Mouse (Mus musculus) lung, postnatal 0 days (tissue): ENCODE measurements around the gene Mplkip. TPM values are rescaled to one million over a fixed set of nuclear protein-coding genes. Genes with fewer than 3 reads are reported as not detected.
A peak's percentile ranks its signal among the peaks of the same experiment; 100 is the strongest.

ENCODE experiments used
- ATAC-seq: fragments of 200-750 bp; cut with Nextera tagmentation; 2 replicates; pipeline ENCODE4 v1.8.0; 2017; ENCODE audit warnings: moderate library complexity
- DNase-seq: peaks from one replicate; pipeline ENCODE4 v3.0.0-alpha.2; 2016; ENCODE audit warnings: low spot score
- H3K27ac ChIP-seq: fragments of 300-500 bp; sonication (generic); 2 replicates; pipeline ENCODE4 v1.5.1; 2014; ENCODE audit warnings: antibody characterized with exemption, mild to moderate bottlenecking, low read length, mixed read lengths
- H3K27me3 ChIP-seq: fragments of 300-500 bp; sonication (generic); replicated peaks from 2 replicates; pipeline ENCODE4 v1.6.1; 2014; ENCODE audit warnings: low read length, mixed read lengths; ENCODE audit not compliant: insufficient read depth
- H3K36me3 ChIP-seq: fragments of 300-500 bp; sonication (generic); 2 replicates; pipeline ENCODE4 v1.6.1; 2014; ENCODE audit warnings: low read length, mixed read lengths; ENCODE audit not compliant: insufficient read depth
- H3K4me1 ChIP-seq: fragments of 300-500 bp; sonication (generic); 2 replicates; pipeline ENCODE4 v1.6.1; 2014; ENCODE audit warnings: antibody characterized with exemption, low read depth, low read length, mixed read lengths; ENCODE audit not compliant: insufficient read depth
- H3K4me2 ChIP-seq: fragments of 300-500 bp; sonication (generic); replicated peaks from 2 replicates; pipeline ENCODE4 v1.6.1; 2014; ENCODE audit warnings: low read depth, mild to moderate bottlenecking, low read length, moderate library complexity, mixed read lengths
- H3K4me3 ChIP-seq: fragments of 300-500 bp; sonication (generic); 2 replicates; pipeline ENCODE4 v1.5.1; 2014; ENCODE audit warnings: low read depth, low read length
- H3K9ac ChIP-seq: fragments of 300-500 bp; sonication (generic); replicated peaks from 2 replicates; pipeline ENCODE4 v1.6.1; 2014; ENCODE audit warnings: low read depth, mild to moderate bottlenecking
- H3K9me3 ChIP-seq: fragments of 300-500 bp; sonication (generic); 2 replicates; pipeline ENCODE4 v1.6.1; 2016; ENCODE audit warnings: low read length, mixed read lengths
- CTCF ChIP-seq: IDR thresholded peaks from 2 replicates; pipeline ENCODE4 v1.5.1; 2016; ENCODE audit warnings: antibody characterized with exemption, mild to moderate bottlenecking
- EP300 ChIP-seq: IDR thresholded peaks from 2 replicates; pipeline ENCODE4 v1.6.1; 2016; ENCODE audit warnings: antibody characterized with exemption, mild to moderate bottlenecking, control low read depth
- WGBS: fragments of 180-500 bp; shearing (Covaris S2); extraction: QIAGEN DNeasy Blood & Tissue Kit; methylation state at CpG from one replicate; pipeline ENCODE4 v1.1.7; 2014; 5-methylcytosine and 5-hydroxymethylcytosine counted together
- polyA plus RNA-seq: library from polyadenylated mRNA; unstranded; fragments of >200 nt; fragmentation: Nextera tagmentation; extraction: Ambion mirVana; gene quantifications from 2 replicates; pipeline ENCODE4 v1.2.1, GENCODE M21; 2015

The Mplkip gene
- polyA plus RNA-seq, 1 experiment from 2014 or later = 36.8 TPM

DNA sequence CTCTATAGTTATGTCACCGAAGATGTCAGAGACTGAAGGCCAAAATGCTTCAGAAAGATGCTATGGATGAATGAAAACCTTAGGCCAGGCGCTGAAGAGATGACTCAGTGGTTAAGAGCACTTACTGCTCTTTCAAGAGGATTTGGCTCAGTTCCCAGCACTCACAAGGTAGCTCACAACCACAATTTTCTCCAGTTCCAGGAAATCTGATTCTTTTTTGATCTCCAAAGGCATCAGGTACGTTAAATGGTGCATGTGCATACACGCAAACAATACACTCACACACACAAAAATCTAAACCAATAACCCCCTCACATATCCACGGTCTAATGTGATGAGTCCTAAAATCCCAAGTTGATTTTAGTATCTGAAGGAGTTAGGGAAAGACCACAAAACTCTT, 1.2 kb upstream of the Mplkip start:
- Histone ChIP-seq H3K4me1 (no peaks in the 10 kb centered on the region), H3K4me2 (peak overlapping the region; percentile 69), H3K4me3 (no peak overlapping the region; the same call in 1 of the 2 replicates), H3K27me3 (no peaks in the 10 kb centered on the region), H3K9me3 (no peaks in the 10 kb centered on the region), H3K9ac (no peak overlapping the region), H3K36me3 (no peaks in the 10 kb centered on the region), H3K27ac (no peak overlapping the region)
- peak; percentile 81 for DNase-seq
- TF ChIP-seq EP300 = peak; percentile 69
- no peak for TF ChIP-seq CTCF
- WGBS = 53% methylated on average over 5 of the region's 5 CpGs
- no peak for ATAC-seq

DNA sequence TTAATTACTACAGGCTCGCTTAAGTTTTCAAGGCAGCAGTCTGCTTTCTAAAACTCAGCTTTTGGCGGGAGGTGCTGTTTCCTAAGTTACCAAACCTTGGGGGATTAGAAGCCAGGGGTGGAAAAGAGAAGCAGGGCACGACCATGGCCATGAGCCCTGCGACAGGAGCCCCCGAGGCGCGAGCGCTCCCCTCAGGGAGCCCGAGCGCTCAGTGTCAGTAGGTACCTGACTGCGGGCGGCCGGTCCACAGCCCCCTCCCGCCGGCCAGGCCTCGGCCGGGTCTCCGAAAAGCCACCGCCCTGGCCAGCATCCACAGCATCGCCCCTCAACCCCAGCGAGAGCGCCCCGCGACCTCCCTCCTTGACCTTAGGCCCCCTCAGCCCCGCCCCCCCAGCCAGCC, 578 bp upstream of the Mplkip start:
- DNase-seq (peak; percentile 70), ATAC-seq (peak; percentile 61)
- no peaks in the 10 kb centered on the region for H3K9me3 ChIP-seq

DNA sequence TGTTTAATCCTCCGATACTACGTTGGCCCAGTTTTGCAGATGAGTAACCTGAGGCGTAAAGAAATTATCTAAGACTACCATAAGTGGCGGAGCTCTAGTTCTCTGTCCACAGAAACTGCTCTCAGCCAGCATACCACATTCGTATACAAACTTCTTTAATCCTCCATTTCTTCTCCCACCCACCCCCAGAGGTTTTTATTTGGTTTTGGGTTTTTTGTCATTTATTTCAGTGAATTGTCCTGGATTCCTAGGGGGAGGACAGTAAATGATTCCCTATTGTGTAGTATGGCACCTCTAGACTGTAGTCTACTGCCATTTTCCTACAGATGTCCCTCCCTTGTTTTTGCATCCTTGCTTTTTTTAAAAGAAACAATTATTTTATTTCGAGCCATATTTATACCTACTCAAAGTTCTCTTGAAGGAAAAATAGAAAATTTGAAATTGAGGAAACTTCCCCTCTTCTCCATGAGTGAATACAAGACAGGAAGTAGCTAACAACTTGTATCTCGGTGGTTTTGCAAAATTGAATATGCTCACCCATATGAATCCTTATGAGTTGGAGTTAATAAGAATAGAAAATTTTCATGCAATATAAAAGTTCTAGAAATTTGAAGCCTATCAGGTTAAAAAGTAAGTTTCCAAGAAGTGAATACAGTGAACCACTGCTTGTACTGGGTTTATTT, 1.0 kb downstream of the Mplkip start:
- no peak for ATAC-seq
- no peaks in the 10 kb centered on the region for H3K27me3 ChIP-seq

More for the DNA sequence above, 578 bp upstream of the Mplkip start:
- Histone ChIP-seq H3K4me1 (no peaks in the 10 kb centered on the region), H3K9ac (peak overlapping the region; percentile 62), H3K4me3 (peak overlapping the region; percentile 85), H3K27ac (peak overlapping the region; percentile 86), H3K36me3 (no peaks in the 10 kb centered on the region), H3K27me3 (no peaks in the 10 kb centered on the region), H3K4me2 (peak overlapping the region; percentile 69)
- under 1% methylated on average over 24 of the region's 25 CpGs for WGBS
- TF ChIP-seq EP300 (no peak), CTCF (no peak)

DNA sequence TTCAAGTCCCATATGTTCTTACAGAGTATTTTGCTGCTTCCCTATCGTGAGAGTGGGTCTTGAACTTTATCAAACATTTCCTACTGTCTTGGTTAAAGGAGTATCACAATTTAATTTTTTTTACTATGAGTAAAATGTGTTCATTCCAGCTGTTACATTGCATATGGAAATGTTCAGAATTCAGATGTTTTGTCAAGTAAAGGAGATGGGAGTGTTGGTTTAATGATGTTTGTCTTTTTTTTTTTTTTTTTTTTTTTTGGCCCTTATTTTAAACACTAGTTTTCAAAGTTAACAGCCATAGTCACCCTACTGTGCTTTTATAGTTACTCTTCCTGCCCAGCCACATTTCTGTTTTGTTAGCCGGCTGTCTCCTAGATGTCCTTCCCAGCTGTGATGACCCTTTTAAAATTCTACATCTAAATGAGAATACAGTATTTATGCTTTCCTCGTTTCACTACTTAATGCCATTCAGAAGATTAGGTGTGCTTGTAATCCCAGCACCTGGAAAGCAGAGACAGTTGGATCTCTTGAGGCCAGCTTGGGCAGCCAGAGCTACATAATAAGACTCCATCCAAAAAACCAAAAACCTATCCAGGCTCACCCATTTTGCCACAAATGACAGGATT, 5.2 kb downstream of the Mplkip start:
- Histone ChIP-seq H3K9me3 (no peaks in the 10 kb centered on the region), H3K4me2 (no peak overlapping the region), H3K27ac (no peak overlapping the region), H3K36me3 (no peaks in the 10 kb centered on the region), H3K9ac (no peak overlapping the region), H3K4me3 (no peak overlapping the region), H3K27me3 (no peaks in the 10 kb centered on the region), H3K4me1 (no peaks in the 10 kb centered on the region)
- 85% methylated on average over 3 of the region's 3 CpGs for WGBS
- no peak for TF ChIP-seq EP300
- TF ChIP-seq CTCF = no peak
- ATAC-seq (no peak), DNase-seq (no peak)

More for the DNA sequence above, 1.0 kb downstream of the Mplkip start:
- H3K4me1 ChIP-seq = no peaks in the 10 kb centered on the region
- DNase-seq = peak; percentile 14
- peak overlapping the region; percentile 93 for H3K27ac ChIP-seq
- TF ChIP-seq EP300 (no peak), CTCF (no peak)
- H3K4me3 ChIP-seq = peak overlapping the region; percentile 85
- no peaks in the 10 kb centered on the region for H3K9me3 ChIP-seq
- H3K36me3 ChIP-seq = no peaks in the 10 kb centered on the region
- H3K9ac ChIP-seq = peak overlapping the region; percentile 98
- WGBS = 2% methylated on average over 7 of the region's 7 CpGs
- peak overlapping the region; percentile 66 for H3K4me2 ChIP-seq

DNA sequence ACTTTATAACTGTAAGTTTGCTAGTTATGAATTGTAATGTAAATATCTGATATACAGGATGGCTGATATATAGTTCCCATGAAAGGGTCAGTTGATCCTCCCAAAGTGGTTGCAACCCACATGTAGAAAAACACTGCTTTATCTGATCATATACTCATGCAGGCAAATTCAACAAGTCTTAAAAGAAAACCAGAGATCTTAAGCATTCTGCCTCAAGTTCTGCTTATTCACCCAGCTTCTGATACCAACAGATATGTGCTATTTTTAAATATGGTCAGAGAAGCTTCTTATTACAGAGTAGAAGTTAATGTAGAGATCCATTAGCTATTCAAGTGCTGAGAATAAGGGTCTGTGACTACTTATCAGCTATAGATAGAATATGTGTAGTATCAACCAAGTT, 6.3 kb downstream of the Mplkip start:
- Histone ChIP-seq H3K4me1 (no peaks in the 10 kb centered on the region), H3K4me3 (no peak overlapping the region), H3K27ac (no peak overlapping the region), H3K9ac (no peak overlapping the region), H3K36me3 (no peaks in the 10 kb centered on the region), H3K27me3 (no peaks in the 10 kb centered on the region), H3K4me2 (no peak overlapping the region), H3K9me3 (no peaks in the 10 kb centered on the region)
- TF ChIP-seq EP300 (no peak), CTCF (no peak)
- no peak for ATAC-seq
- no peak for DNase-seq

DNA sequence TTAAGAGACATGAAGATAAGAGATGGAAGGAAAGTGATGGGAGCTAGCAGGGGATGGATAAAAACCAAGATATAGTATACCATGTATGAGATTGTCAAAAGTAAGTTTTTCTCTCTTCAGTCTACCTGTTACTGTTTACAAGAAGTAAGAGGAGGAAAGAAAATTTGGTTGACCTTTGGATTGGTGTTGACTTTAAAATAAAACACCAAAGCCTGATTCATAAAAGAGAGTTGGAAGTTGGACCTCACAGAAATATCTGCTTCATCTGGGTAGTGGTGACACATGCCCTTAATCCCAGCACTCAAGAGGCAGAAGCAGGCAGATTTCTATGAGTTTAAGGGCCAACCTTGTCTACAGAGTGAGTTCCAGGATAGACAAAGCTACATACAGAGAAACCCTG, 7.3 kb downstream of the Mplkip start:
- Histone ChIP-seq H3K9me3 (no peaks in the 10 kb centered on the region), H3K4me3 (no peak overlapping the region), H3K27me3 (no peaks in the 10 kb centered on the region), H3K36me3 (no peaks in the 10 kb centered on the region), H3K4me1 (no peaks in the 10 kb centered on the region), H3K9ac (no peak overlapping the region), H3K4me2 (no peak overlapping the region), H3K27ac (no peak overlapping the region)
- TF ChIP-seq EP300 (no peak), CTCF (no peak)
- DNase-seq (no peak), ATAC-seq (no peak)
